Mouse (Mus musculus) myocyte (in vitro differentiated cells): Measurements from ENCODE around the gene Pofut1. TPM values are rescaled to one million over a fixed set of nuclear protein-coding genes. Genes with fewer than 3 reads are reported as not detected.
A peak's percentile ranks its signal among the peaks of the same experiment; 100 is the strongest.

ENCODE experiments used
- H3K27me3 ChIP-seq: one replicate; pipeline ENCODE4 v1.6.1; 2011; ENCODE audit not compliant: control insufficient read depth, insufficient read depth, insufficient read length
- H3K36me3 ChIP-seq: one replicate; pipeline ENCODE4 v1.6.1; 2011; ENCODE audit not compliant: control insufficient read depth, insufficient read depth
- H3K4me2 ChIP-seq: one replicate; pipeline ENCODE4 v1.6.1; 2011; ENCODE audit warnings: low read depth, control low read depth
- H3K4me3 ChIP-seq: one replicate; pipeline ENCODE4 v1.5.1; 2011; ENCODE audit warnings: mild to moderate bottlenecking, control low read depth, moderate library complexity
- H3K79me2 ChIP-seq: one replicate; pipeline ENCODE4 v1.6.1; 2011; ENCODE audit not compliant: control insufficient read depth, insufficient read depth
- H3ac ChIP-seq: one replicate; pipeline ENCODE4 v1.6.1; 2011; ENCODE audit not compliant: control insufficient read depth, insufficient read length
- CEBPB ChIP-seq: IDR thresholded peaks from 2 replicates; pipeline ENCODE4 v1.6.1; 2011; ENCODE audit warnings: mild to moderate bottlenecking, moderate library complexity; ENCODE audit not compliant: poor library complexity, insufficient read depth, severe bottlenecking
- E2F4 ChIP-seq: IDR thresholded peaks from one replicate; pipeline ENCODE4 v1.6.1; 2011; ENCODE audit warnings: mild to moderate bottlenecking, control low read depth, moderate library complexity; ENCODE audit not compliant: insufficient read depth
- MAX ChIP-seq: IDR thresholded peaks from one replicate; pipeline ENCODE4 v1.6.1; 2011; ENCODE audit warnings: low read depth, mild to moderate bottlenecking, control low read depth
- MYOD1 ChIP-seq, 3 experiments: IDR thresholded peaks; one replicate each; pipeline ENCODE4 v1.6.1; 2011; ENCODE audit warnings: control low read depth in 2 of 3, low read depth in 2 of 3, mild to moderate bottlenecking in 2 of 3, moderate library complexity in 1 of 3; ENCODE audit not compliant: insufficient read length in 2 of 3, control insufficient read depth in 1 of 3
- MYOG ChIP-seq, 3 experiments: IDR thresholded peaks; one replicate each; pipeline ENCODE4 v1.6.1; 2011; ENCODE audit warnings: control low read depth in 2 of 3, low read depth in 2 of 3, mild to moderate bottlenecking in 2 of 3; ENCODE audit not compliant: insufficient read length in 2 of 3, control insufficient read depth in 1 of 3, insufficient read depth in 1 of 3
- POLR2A ChIP-seq: IDR thresholded peaks from one replicate; pipeline ENCODE4 v1.6.1; 2011; ENCODE audit warnings: low read depth, mild to moderate bottlenecking, control low read depth, moderate library complexity; ENCODE audit not compliant: insufficient read length
- POLR2AphosphoS2 ChIP-seq: IDR thresholded peaks from one replicate; pipeline ENCODE4 v1.6.1; 2011; ENCODE audit warnings: low read depth, control low read depth; ENCODE audit not compliant: insufficient read length
- REST ChIP-seq: IDR thresholded peaks from one replicate; pipeline ENCODE4 v1.6.1; 2011; ENCODE audit warnings: mild to moderate bottlenecking, control low read depth, moderate library complexity; ENCODE audit not compliant: insufficient read depth, insufficient read length
- SRF ChIP-seq: IDR thresholded peaks from one replicate; pipeline ENCODE4 v1.6.1; 2011; ENCODE audit warnings: low read depth; ENCODE audit not compliant: control insufficient read depth, insufficient read length
- TCF12 ChIP-seq: IDR thresholded peaks from one replicate; pipeline ENCODE4 v1.6.1; 2011; ENCODE audit warnings: mild to moderate bottlenecking, control low read depth; ENCODE audit not compliant: poor library complexity, insufficient read depth, severe bottlenecking
- TCF3 ChIP-seq: IDR thresholded peaks from one replicate; pipeline ENCODE4 v1.6.1; 2011; ENCODE audit warnings: low read depth, control low read depth; ENCODE audit not compliant: insufficient read length
- USF1 ChIP-seq: IDR thresholded peaks from one replicate; pipeline ENCODE4 v1.6.1; 2011; ENCODE audit warnings: low read depth, mild to moderate bottlenecking, control low read depth, moderate library complexity
- polyA plus RNA-seq: library from polyadenylated mRNA; unstranded; fragments of >200 nt; fragmentation: generic; extraction: Trizol; gene quantifications from one replicate; pipeline ENCODE4 v1.2.1, GENCODE M21; 2012; ENCODE audit warnings: missing spikeins

Pofut1 gene
- polyA plus RNA-seq, 1 experiment = 12.2 TPM

DNA sequence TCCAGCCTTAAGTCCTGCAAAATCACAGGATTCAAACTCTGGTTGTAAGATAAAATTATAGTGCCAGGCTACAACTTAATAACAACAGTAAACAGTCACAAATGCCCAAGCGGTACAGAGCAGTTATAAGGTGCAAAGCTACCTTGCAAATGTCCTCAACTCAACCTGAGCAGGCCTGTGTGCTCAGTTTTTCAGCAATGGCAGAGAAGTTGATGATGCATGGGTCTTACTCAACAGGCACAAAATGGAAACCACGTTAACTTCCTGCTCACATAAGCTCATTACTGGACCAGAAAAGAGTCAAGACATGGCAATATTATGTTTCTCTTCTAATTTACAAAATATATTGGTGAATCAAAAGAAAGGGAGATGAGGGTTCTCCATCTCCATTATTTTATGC is 18.8 kb upstream of the Pofut1 start:
- Histone ChIP-seq H3K36me3 (no peaks in the 10 kb centered on the region), H3K27me3 (no peaks in the 10 kb centered on the region), H3K79me2 (no peaks in the 10 kb centered on the region), H3K4me2 (no peak overlapping the region), H3K4me3 (no peak overlapping the region), H3ac (no peak overlapping the region)
- TF ChIP-seq POLR2A (no peak), MYOG (IDR thresholded peaks at IDR 0.05; ENCODE audit: control insufficient read depth in 1 of 3, insufficient read depth in 1 of 3, insufficient read length in 2 of 3, low read depth in 2 of 3) (no peak), TCF3 (no peak), E2F4 (no peak), MYOD1 (IDR thresholded peaks at IDR 0.05; ENCODE audit: control insufficient read depth in 1 of 3, insufficient read length in 2 of 3, low read depth in 2 of 3) (no peak), MAX (no peak), SRF (no peak), POLR2AphosphoS2 (no peak), USF1 (no peak), CEBPB (no peak), TCF12 (no peak), REST (no peak)

DNA sequence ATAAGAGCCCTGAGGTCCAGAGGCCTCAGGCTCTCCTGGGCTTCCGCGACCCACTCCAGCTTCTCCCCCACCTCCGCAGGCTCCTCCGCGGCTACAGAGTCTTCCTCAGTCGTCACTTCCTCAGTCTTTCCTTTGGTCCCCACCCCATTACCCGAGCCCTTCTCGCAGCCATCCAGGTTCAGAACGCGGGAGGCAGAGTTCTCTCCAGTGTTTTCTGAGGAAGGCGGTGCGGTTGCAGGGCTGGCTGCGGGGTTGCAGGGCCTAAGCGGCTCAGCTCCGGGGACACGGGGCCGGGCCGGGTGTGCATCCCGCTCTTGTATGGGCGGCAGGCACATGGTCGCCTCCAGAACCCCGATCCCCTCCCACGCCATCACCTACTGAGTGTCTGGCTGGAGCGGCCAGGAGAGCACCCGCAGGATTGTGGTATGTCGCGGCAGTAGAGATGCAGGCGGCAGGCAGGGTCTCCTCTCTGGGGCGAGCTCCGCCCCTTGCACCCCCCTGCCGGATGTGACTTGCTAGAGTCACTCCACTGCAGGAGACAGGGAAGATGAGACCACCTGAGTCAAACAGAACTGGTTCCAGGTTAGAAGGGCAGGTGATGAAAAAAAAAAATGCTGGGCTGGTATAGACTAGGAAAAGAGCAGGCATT is 16.3 kb upstream of the Pofut1 start, which contains the start of gene Tspyl3:
Gene Tspyl3 (minus strand): TSS at position 496 of the 649 bp plus-strand sequence.
- H3K36me3 ChIP-seq = peaks cover 12% of the 10 kb centered on the region
- no peaks in the 10 kb centered on the region for H3K79me2 ChIP-seq
- TF ChIP-seq TCF3 (no peak), POLR2AphosphoS2 (peak; percentile 31)
- no peak within 1 kb of the TSS for H3ac ChIP-seq
- H3K27me3 ChIP-seq = no peaks in the 10 kb centered on the region
- H3K4me3 ChIP-seq = no peak within 1 kb of the TSS
- no peak within 1 kb of the TSS for H3K4me2 ChIP-seq

DNA sequence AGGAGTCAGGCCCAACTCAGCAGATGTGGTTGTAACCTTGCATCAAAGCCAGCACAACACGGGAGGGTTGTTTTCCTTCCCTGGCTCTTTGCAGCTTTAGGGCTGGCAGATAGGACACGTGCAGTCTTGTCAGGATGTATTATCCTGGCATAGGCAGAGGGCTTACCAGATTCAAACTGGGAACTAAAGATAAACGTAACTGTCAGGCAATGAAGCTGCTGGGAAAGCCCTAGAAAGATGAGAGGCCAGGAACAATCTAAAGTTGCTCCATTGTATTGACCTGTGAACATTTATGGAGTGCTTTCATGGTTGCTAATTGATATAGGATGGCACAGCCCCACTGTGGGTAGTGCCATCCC is 15.8 kb upstream of the Pofut1 start:
- H3K27me3 ChIP-seq = no peaks in the 10 kb centered on the region
- H3K36me3 ChIP-seq = peaks cover 16% of the 10 kb centered on the region
- no peak overlapping the region for H3ac ChIP-seq
- H3K4me3 ChIP-seq = no peak overlapping the region
- no peak for TF ChIP-seq CEBPB
- H3K79me2 ChIP-seq = no peaks in the 10 kb centered on the region
- H3K4me2 ChIP-seq = no peak overlapping the region

DNA sequence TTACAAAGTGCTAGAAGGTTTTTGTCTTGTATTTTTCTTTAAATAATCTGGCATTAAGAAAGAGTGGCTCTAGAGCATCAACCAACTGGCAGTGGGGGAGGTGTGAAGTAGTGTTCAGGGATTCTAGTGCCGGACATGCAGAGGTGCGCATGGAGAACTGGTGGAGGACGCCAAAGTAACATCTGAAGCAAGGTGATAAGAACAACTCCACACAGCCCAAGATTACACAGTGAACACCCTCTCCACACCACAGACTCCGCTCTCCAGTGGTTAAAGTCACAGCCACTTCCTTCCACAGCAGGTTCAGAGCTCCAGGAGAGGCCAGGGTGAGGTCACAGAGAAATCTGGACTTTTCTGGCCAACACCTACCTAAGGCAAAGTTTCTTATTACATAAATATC is 13.4 kb upstream of the Pofut1 start:
- H3K79me2 ChIP-seq = no peaks in the 10 kb centered on the region
- no peak overlapping the region for H3K4me2 ChIP-seq
- H3K4me3 ChIP-seq = no peak overlapping the region
- no peak overlapping the region for H3ac ChIP-seq
- H3K36me3 ChIP-seq = peaks cover 40% of the 10 kb centered on the region
- H3K27me3 ChIP-seq = no peaks in the 10 kb centered on the region
- TF ChIP-seq REST = no peak
- TF ChIP-seq MYOD1 (IDR thresholded peaks at IDR 0.05; ENCODE audit: control insufficient read depth in 1 of 3, insufficient read length in 2 of 3, low read depth in 2 of 3) = no peak
- TF ChIP-seq POLR2A = no peak
- no peak for TF ChIP-seq TCF3
- TF ChIP-seq POLR2AphosphoS2 = no peak
- no peak for TF ChIP-seq USF1
- TF ChIP-seq CEBPB = no peak
- no peak for TF ChIP-seq SRF
- no peak for TF ChIP-seq MAX
- no peak for TF ChIP-seq E2F4
- TF ChIP-seq MYOG (IDR thresholded peaks at IDR 0.05; ENCODE audit: control insufficient read depth in 1 of 3, insufficient read depth in 1 of 3, insufficient read length in 2 of 3, low read depth in 2 of 3) = no peak
- TF ChIP-seq TCF12 = no peak

DNA sequence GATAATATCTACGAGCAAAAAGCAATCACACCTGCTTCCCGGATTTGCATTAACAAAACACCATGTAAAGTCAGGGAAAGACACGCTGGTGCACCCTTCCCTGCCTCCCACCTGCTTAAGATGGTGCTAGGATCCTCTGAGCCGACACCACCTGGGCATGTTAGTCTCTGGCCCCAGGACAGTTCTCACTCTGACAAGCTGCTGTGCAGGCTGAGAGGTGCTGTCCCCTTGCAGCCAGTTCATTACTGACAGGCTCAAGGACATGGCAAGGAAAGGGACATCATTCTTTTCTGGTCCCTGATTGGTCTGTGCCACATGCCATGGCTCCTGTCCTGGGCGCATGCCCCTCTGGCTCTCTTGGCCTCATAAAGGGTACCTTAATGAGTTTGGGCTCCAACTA is 12.8 kb upstream of the Pofut1 start:
- TF ChIP-seq POLR2AphosphoS2 (peak; percentile 55), MAX (no peak)
- H3ac ChIP-seq = no peak overlapping the region
- H3K36me3 ChIP-seq = peaks cover 45% of the 10 kb centered on the region
- no peak overlapping the region for H3K4me3 ChIP-seq
- H3K79me2 ChIP-seq = no peaks in the 10 kb centered on the region
- no peak overlapping the region for H3K4me2 ChIP-seq
- no peaks in the 10 kb centered on the region for H3K27me3 ChIP-seq
